Mouse (Mus musculus) liver, embryonic 11.5 days (tissue): ENCODE data around the gene Ripor3. TPM values are rescaled to one million over a fixed set of nuclear protein-coding genes. Genes with fewer than 3 reads are reported as not detected.

Source experiments
- ATAC-seq: fragments of 200-750 bp; cut with Nextera tagmentation; replicated peaks from 2 replicates; pipeline ENCODE4 v1.8.0; 2017; ENCODE audit warnings: moderate number of reproducible peaks, mild to moderate bottlenecking, moderate TSS enrichment, moderate library complexity; ENCODE audit not compliant: low FRiP score
- DNase-seq: peaks from one replicate; pipeline ENCODE4 v3.0.0-alpha.2; 2017; ENCODE audit warnings: low spot score
- H3K27ac ChIP-seq: fragments of 300-500 bp; sonication (generic); 2 replicates; pipeline ENCODE4 v1.5.1; 2014; ENCODE audit warnings: mild to moderate bottlenecking, low read depth, low read length, control low read depth
- H3K27me3 ChIP-seq: fragments of 300-500 bp; sonication (generic); replicated peaks from 2 replicates; pipeline ENCODE4 v1.6.1; 2014; ENCODE audit warnings: low read length, mixed read lengths; ENCODE audit not compliant: control insufficient read depth, insufficient read depth
- H3K36me3 ChIP-seq: fragments of 300-500 bp; sonication (generic); 2 replicates; pipeline ENCODE4 v1.6.1; 2014; ENCODE audit warnings: mild to moderate bottlenecking, low read length, moderate library complexity, mixed read lengths; ENCODE audit not compliant: control insufficient read depth, insufficient read depth
- H3K4me1 ChIP-seq: fragments of 300-500 bp; sonication (generic); replicated peaks from 2 replicates; pipeline ENCODE4 v1.6.1; 2014; ENCODE audit warnings: low read length, mixed read lengths; ENCODE audit not compliant: control insufficient read depth, insufficient read depth
- H3K4me2 ChIP-seq: fragments of 300-500 bp; sonication (generic); 2 replicates; pipeline ENCODE4 v1.6.1; 2014; ENCODE audit warnings: mild to moderate bottlenecking, control low read depth, moderate library complexity
- H3K4me3 ChIP-seq: fragments of 300-500 bp; sonication (generic); 2 replicates; pipeline ENCODE4 v1.5.1; 2014; ENCODE audit warnings: low read depth, low read length, control low read depth
- H3K9ac ChIP-seq: fragments of 300-500 bp; sonication (generic); 2 replicates; pipeline ENCODE4 v1.6.1; 2014; ENCODE audit warnings: low read depth, low read length, control low read depth
- H3K9me3 ChIP-seq: fragments of 300-500 bp; sonication (generic); 2 replicates; pipeline ENCODE4 v1.6.1; 2016; ENCODE audit warnings: low read length, inconsistent platforms, mixed read lengths; ENCODE audit not compliant: control insufficient read depth
- WGBS: fragments of 180-500 bp; shearing (Covaris S2); extraction: QIAGEN DNeasy Blood & Tissue Kit; methylation state at CpG from one replicate; pipeline ENCODE4 v1.1.7; 2014; 5-methylcytosine and 5-hydroxymethylcytosine counted together
- polyA plus RNA-seq: library from polyadenylated mRNA; unstranded; fragments of >200 nt; fragmentation: Nextera tagmentation; extraction: Ambion mirVana; gene quantifications from 2 replicates; pipeline ENCODE4 v1.2.1, GENCODE M21; 2014

The Ripor3 gene
- polyA plus RNA-seq, 1 experiment from 2014 or later: 3.1 TPM

GRCm38 (mm10) chr2:167951301-167952211 is 58.9 kb downstream of the Ripor3 start:
- Histone ChIP-seq H3K4me1 (peaks cover 38% of the 10 kb centered on the region), H3K27ac (no peak overlapping the region)
- 83% methylated on average over 13 of the region's 13 CpGs for WGBS

GRCm38 (mm10) chr2:167950681-167951080 is 59.7 kb downstream of the Ripor3 start:
- H3K4me2 ChIP-seq: no peak overlapping the region
- peaks cover 44% of the 10 kb centered on the region for H3K4me1 ChIP-seq
- H3K4me3 ChIP-seq: no peak overlapping the region
- DNase-seq (no peak), ATAC-seq (no peak)
- no peaks in the 10 kb centered on the region for H3K27me3 ChIP-seq
- H3K9me3 ChIP-seq: no peaks in the 10 kb centered on the region
- H3K27ac ChIP-seq: no peak overlapping the region
- H3K36me3 ChIP-seq: no peaks in the 10 kb centered on the region
- WGBS: 84% methylated on average over 6 of the region's 6 CpGs
- H3K9ac ChIP-seq: no peak overlapping the region

More at GRCm38 (mm10) chr2:167951301-167952211, 58.9 kb downstream of the Ripor3 start:
- no peak overlapping the region for H3K4me2 ChIP-seq
- no peaks in the 10 kb centered on the region for H3K9me3 ChIP-seq
- no peak overlapping the region for H3K4me3 ChIP-seq
- H3K36me3 ChIP-seq: no peaks in the 10 kb centered on the region
- no peak for DNase-seq
- H3K9ac ChIP-seq: no peak overlapping the region
- H3K27me3 ChIP-seq: no peaks in the 10 kb centered on the region
- ATAC-seq: no peak

GRCm38 (mm10) chr2:167949808-167950207 is 60.6 kb downstream of the Ripor3 start:
- Histone ChIP-seq H3K27ac (no peak overlapping the region), H3K36me3 (no peaks in the 10 kb centered on the region), H3K27me3 (no peaks in the 10 kb centered on the region), H3K4me2 (no peak overlapping the region), H3K4me1 (peaks cover 51% of the 10 kb centered on the region), H3K9me3 (no peaks in the 10 kb centered on the region), H3K9ac (no peak overlapping the region), H3K4me3 (no peak overlapping the region)
- WGBS: 54% methylated on average over 2 of the region's 2 CpGs
- ATAC-seq (no peak), DNase-seq (no peak)

- ATAC-seq (peak; percentile 23; the same call in 1 of the 2 replicates), DNase-seq (no peak)
- no peaks in the 10 kb centered on the region for H3K27me3 ChIP-seq
- H3K27ac ChIP-seq: peak overlapping the region; percentile 50
- H3K9ac ChIP-seq: no peak overlapping the region
- no peaks in the 10 kb centered on the region for H3K9me3 ChIP-seq
- H3K4me2 ChIP-seq: no peak overlapping the region
- H3K36me3 ChIP-seq: no peaks in the 10 kb centered on the region
- H3K4me1 ChIP-seq: peaks cover 56% of the 10 kb centered on the region
- no peak overlapping the region for H3K4me3 ChIP-seq
- whole genome bisulfite sequencing: 39% methylated on average over 6 of the region's 6 CpGs
These were observed 61.2 kb downstream of the Ripor3 start for GRCm38 (mm10) chr2:167949250-167949649.

GRCm38 (mm10) chr2:167948557-167948956 is 61.9 kb downstream of the Ripor3 start:
- H3K27me3 ChIP-seq: no peaks in the 10 kb centered on the region
- H3K4me3 ChIP-seq: no peak overlapping the region
- ATAC-seq (no peak), DNase-seq (no peak)
- H3K9me3 ChIP-seq: no peaks in the 10 kb centered on the region
- peak overlapping the region; percentile 50; the same call in 1 of the 2 replicates for H3K27ac ChIP-seq
- 74% methylated on average over 13 of the region's 13 CpGs for WGBS
- no peak overlapping the region for H3K9ac ChIP-seq
- H3K4me1 ChIP-seq: peaks cover 62% of the 10 kb centered on the region
- no peak overlapping the region for H3K4me2 ChIP-seq
- H3K36me3 ChIP-seq: no peaks in the 10 kb centered on the region

- Histone ChIP-seq H3K9ac (no peak overlapping the region), H3K9me3 (no peaks in the 10 kb centered on the region), H3K4me1 (peaks cover 68% of the 10 kb centered on the region), H3K4me2 (no peak overlapping the region), H3K27me3 (no peaks in the 10 kb centered on the region), H3K4me3 (no peak overlapping the region), H3K27ac (no peak overlapping the region), H3K36me3 (no peaks in the 10 kb centered on the region)
- 73% methylated on average over 6 of the region's 6 CpGs for WGBS
- DNase-seq (no peak), ATAC-seq (no peak)
These were observed 62.4 kb downstream of the Ripor3 start for GRCm38 (mm10) chr2:167948047-167948446.

DNA sequence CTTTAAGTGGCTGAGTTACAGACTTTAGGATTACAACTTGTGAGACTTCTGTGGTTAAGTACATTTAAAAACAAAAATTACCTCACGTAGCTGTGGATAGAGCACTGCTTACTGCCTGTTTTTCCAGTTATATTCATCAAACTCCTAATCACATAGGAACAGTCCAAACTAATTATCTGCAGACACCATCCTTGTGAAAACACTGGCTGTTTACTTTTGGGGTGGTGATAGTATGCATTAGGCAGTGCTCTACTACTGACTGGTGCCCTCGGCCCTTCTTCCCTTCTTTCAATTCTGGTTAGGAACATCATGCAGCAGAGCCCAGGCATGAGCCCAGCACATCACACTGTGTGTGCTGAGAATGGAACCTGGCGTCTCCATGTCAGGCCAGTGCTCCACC is 63.2 kb downstream of the Ripor3 start:
- H3K9ac ChIP-seq: peak overlapping the region; percentile 23
- H3K4me2 ChIP-seq: no peak overlapping the region
- ATAC-seq (peak; percentile 54; the same call in 1 of the 2 replicates), DNase-seq (no peak)
- 51% methylated on average over 3 of the region's 3 CpGs for WGBS
- H3K4me1 ChIP-seq: peaks cover 76% of the 10 kb centered on the region
- no peaks in the 10 kb centered on the region for H3K9me3 ChIP-seq
- no peaks in the 10 kb centered on the region for H3K36me3 ChIP-seq
- H3K4me3 ChIP-seq: no peak overlapping the region
- no peaks in the 10 kb centered on the region for H3K27me3 ChIP-seq
- 0 out of 2 replicates have a peak overlapping the region, but pooled peaks have one; percentile 28 for H3K27ac ChIP-seq

GRCm38 (mm10) chr2:167945451-167945850 is 65.0 kb downstream of the Ripor3 start:
- no peak overlapping the region for H3K9ac ChIP-seq
- no peak overlapping the region for H3K4me3 ChIP-seq
- no peak overlapping the region for H3K27ac ChIP-seq
- no peaks in the 10 kb centered on the region for H3K9me3 ChIP-seq
- ATAC-seq (no peak), DNase-seq (no peak)
- no peaks in the 10 kb centered on the region for H3K36me3 ChIP-seq
- H3K27me3 ChIP-seq: no peaks in the 10 kb centered on the region
- H3K4me2 ChIP-seq: no peak overlapping the region
- WGBS: 83% methylated on average over 5 of the region's 5 CpGs
- H3K4me1 ChIP-seq: peaks cover 88% of the 10 kb centered on the region

- no peak for DNase-seq
- 79% methylated on average over 3 of the region's 3 CpGs for WGBS
- Histone ChIP-seq H3K9me3 (no peaks in the 10 kb centered on the region), H3K4me1 (peaks cover 83% of the 10 kb centered on the region), H3K9ac (no peak overlapping the region), H3K4me3 (no peak overlapping the region), H3K27me3 (no peaks in the 10 kb centered on the region), H3K4me2 (no peak overlapping the region), H3K36me3 (no peaks in the 10 kb centered on the region), H3K27ac (no peak overlapping the region)
- no peak for ATAC-seq
These were observed 66.2 kb downstream of the Ripor3 start for GRCm38 (mm10) chr2:167944193-167944592.
